Mouse (Mus musculus): ENCODE results near the gene Sorcs3. TPM values are rescaled to one million over a fixed set of nuclear protein-coding genes. Genes with fewer than 3 reads are reported as not detected.

The Sorcs3 gene
- polyA plus RNA-seq, 1 experiment: 0.66 TPM

DNA sequence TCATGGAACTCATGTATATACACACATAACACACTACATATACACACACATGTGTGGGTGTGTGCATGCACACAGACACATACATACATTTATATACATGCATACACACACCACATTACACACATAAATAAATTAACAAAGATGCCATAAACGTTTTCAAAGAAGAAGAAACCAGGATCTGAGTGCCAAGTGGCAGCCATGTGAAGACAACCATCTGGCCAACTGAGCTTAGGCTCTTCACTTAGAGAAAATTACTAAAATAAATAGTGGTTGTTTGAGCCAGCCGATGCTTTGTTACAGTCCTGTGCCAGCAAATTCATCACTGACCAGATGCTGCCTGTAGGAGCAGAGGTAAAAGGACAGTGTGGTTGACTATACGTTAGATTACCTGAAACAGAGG, 605.7 kb downstream of the Sorcs3 start:
- TF ChIP-seq POLR2A (IDR thresholded peaks at IDR 0.05; ENCODE audit: low read depth, low read length) (no peak), CTCF (conservative IDR thresholded peaks at IDR 0.05; ENCODE audit: insufficient read depth, insufficient read length, low read depth, low read length) (no peak)
- H3K4me3 ChIP-seq (ENCODE audit: insufficient read depth, low read depth, low read length): no peak overlapping the region
- no peaks in the 10 kb centered on the region for H3K36me3 ChIP-seq (ENCODE audit: control insufficient read depth, insufficient read depth, low read length)
- no peak overlapping the region for H3K27ac ChIP-seq (ENCODE audit: insufficient read depth, low read depth, low read length)
- DNase-seq: no peak
- no peaks in the 10 kb centered on the region for H3K4me1 ChIP-seq (ENCODE audit: control insufficient read depth, insufficient read depth, low read length)
- WGBS: 59% methylated on average over 3 of the region's 3 CpGs
- no peaks in the 10 kb centered on the region for H3K27me3 ChIP-seq (replicated peaks; ENCODE audit: control insufficient read depth, insufficient read depth, low read length)

DNA sequence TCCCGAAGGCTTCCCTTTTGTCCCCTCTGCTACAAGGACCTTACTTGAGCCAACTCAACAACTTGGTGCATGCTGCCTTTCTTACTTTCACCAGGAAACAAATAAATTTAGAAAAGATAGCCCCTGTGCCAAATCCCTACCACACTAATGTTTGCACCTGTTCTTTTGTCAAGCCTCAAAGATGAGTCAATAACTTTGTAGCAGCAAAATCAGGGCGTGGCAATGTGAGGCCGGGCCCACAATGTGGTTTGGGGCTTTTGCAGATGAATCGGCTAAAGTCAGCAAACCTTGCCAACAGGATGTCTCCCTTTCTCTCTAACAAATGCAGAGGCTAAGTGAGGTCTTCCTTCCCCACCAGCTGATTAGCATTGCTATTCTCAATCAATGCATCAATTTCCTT, 608.0 kb downstream of the Sorcs3 start:
- no peak overlapping the region for H3K4me3 ChIP-seq (ENCODE audit: insufficient read depth, low read depth, low read length)
- H3K27me3 ChIP-seq (replicated peaks; ENCODE audit: control insufficient read depth, insufficient read depth, low read length): no peaks in the 10 kb centered on the region
- no peak for DNase-seq
- 90% methylated on average over 4 of the region's 4 CpGs for WGBS
- no peak for TF ChIP-seq POLR2A (IDR thresholded peaks at IDR 0.05; ENCODE audit: low read depth, low read length)
- no peak for TF ChIP-seq CTCF (conservative IDR thresholded peaks at IDR 0.05; ENCODE audit: insufficient read depth, insufficient read length, low read depth, low read length)
- H3K4me1 ChIP-seq (ENCODE audit: control insufficient read depth, insufficient read depth, low read length): no peaks in the 10 kb centered on the region
- no peak overlapping the region for H3K27ac ChIP-seq (ENCODE audit: insufficient read depth, low read depth, low read length)
- no peaks in the 10 kb centered on the region for H3K36me3 ChIP-seq (ENCODE audit: control insufficient read depth, insufficient read depth, low read length)

DNA sequence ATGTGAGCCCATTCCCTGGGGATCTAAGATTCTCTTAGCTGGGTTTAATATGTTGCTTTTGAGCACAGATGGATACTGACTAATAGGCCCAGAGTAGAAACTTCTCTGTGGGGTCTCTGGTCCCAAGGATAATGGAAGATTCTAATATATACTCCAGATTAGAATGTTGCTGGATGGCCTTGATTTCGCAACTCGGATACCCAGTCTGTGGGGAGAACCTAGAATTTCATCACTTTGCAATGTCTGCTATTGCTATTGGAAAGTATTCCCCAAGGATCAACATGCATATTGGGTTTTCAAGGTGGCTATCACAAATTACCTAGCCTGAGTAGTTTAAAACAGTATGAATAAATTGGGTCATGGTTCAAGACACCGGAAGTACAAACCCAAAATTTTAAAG, 609.2 kb downstream of the Sorcs3 start:
- Histone ChIP-seq H3K4me3 (ENCODE audit: insufficient read depth, low read depth, low read length) (no peak overlapping the region), H3K27ac (ENCODE audit: insufficient read depth, low read depth, low read length) (no peak overlapping the region), H3K4me1 (ENCODE audit: control insufficient read depth, insufficient read depth, low read length) (no peaks in the 10 kb centered on the region), H3K27me3 (replicated peaks; ENCODE audit: control insufficient read depth, insufficient read depth, low read length) (no peaks in the 10 kb centered on the region), H3K36me3 (ENCODE audit: control insufficient read depth, insufficient read depth, low read length) (no peaks in the 10 kb centered on the region)
- 91% methylated on average over 3 of the region's 3 CpGs for whole genome bisulfite sequencing
- TF ChIP-seq CTCF (conservative IDR thresholded peaks at IDR 0.05; ENCODE audit: insufficient read depth, insufficient read length, low read depth, low read length) (no peak), POLR2A (IDR thresholded peaks at IDR 0.05; ENCODE audit: low read depth, low read length) (no peak)
- no peak for DNase-seq

DNA sequence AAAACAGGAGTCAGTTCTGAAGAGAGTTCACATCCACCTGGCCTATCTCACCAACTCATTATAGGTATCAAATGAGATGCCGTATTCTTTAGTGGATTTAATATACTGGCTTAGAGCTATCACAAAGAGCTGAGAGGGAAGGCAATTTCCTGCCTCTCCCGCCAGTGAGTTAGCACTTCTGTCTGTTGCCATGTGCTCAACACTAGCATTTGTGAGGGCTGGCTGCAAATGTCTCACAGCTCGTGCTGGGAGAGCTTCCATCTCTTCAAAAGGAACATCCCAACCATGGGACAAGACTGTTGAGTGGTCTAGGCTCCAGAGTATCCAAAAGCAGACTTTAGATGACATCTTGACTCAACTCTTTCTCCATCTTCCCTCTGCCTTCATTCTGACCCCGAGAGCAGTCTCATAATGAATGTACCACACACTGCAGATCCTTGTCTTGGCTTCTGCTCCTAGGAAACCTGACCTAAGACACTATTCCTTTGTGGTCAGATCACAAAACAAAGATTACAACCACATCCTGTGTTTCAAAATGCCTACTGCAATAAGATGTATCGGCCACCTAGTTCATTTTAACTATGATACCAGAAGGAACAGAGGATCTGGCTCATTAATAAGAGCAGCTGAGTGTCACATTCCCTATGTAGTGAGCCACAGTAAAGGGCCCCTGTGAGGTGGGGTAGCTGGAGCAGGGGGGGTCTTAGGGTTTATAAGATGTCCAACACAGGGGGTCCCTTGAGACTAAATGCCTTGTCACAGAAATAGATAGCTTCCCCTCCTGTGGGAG, 614.9 kb downstream of the Sorcs3 start:
- H3K4me3 ChIP-seq (ENCODE audit: insufficient read depth, low read depth, low read length): no peak overlapping the region
- H3K27me3 ChIP-seq (replicated peaks; ENCODE audit: control insufficient read depth, insufficient read depth, low read length): no peaks in the 10 kb centered on the region
- no peaks in the 10 kb centered on the region for H3K4me1 ChIP-seq (ENCODE audit: control insufficient read depth, insufficient read depth, low read length)
- no peak for DNase-seq
- H3K27ac ChIP-seq (ENCODE audit: insufficient read depth, low read depth, low read length): no peak overlapping the region
- H3K36me3 ChIP-seq (ENCODE audit: control insufficient read depth, insufficient read depth, low read length): no peaks in the 10 kb centered on the region
- WGBS: 53% methylated on average over 5 of the region's 5 CpGs
- TF ChIP-seq CTCF (conservative IDR thresholded peaks at IDR 0.05; ENCODE audit: insufficient read depth, insufficient read length, low read depth, low read length) (no peak), POLR2A (IDR thresholded peaks at IDR 0.05; ENCODE audit: low read depth, low read length) (no peak)

DNA sequence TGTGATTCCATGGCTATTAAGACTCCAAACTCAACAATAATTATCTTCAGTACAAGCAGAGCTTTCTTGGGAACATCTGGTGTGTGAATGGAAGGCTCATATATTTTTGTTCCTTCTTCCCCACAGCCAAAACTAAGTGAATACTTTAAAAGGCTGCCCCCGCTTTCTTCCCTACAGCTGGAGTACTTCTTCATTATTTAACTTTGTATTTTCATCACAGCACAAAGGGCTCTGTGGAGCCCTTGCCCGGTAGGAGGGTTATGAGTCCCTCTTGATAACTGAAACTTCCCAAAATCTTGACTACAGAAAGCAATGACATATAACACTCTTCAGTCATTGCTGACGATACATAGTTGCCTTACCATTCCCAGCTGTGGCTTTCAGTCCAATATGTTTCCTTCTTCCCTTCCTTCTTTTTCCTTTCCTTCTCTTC, 615.5 kb downstream of the Sorcs3 start:
- Histone ChIP-seq H3K27me3 (replicated peaks; ENCODE audit: control insufficient read depth, insufficient read depth, low read length) (no peaks in the 10 kb centered on the region), H3K4me3 (ENCODE audit: insufficient read depth, low read depth, low read length) (no peak overlapping the region), H3K27ac (ENCODE audit: insufficient read depth, low read depth, low read length) (no peak overlapping the region), H3K4me1 (ENCODE audit: control insufficient read depth, insufficient read depth, low read length) (no peaks in the 10 kb centered on the region), H3K36me3 (ENCODE audit: control insufficient read depth, insufficient read depth, low read length) (no peaks in the 10 kb centered on the region)
- TF ChIP-seq CTCF (conservative IDR thresholded peaks at IDR 0.05; ENCODE audit: insufficient read depth, insufficient read length, low read depth, low read length) (no peak), POLR2A (IDR thresholded peaks at IDR 0.05; ENCODE audit: low read depth, low read length) (no peak)
- no peak for DNase-seq
- 73% methylated on average over 3 of the region's 3 CpGs for WGBS

DNA sequence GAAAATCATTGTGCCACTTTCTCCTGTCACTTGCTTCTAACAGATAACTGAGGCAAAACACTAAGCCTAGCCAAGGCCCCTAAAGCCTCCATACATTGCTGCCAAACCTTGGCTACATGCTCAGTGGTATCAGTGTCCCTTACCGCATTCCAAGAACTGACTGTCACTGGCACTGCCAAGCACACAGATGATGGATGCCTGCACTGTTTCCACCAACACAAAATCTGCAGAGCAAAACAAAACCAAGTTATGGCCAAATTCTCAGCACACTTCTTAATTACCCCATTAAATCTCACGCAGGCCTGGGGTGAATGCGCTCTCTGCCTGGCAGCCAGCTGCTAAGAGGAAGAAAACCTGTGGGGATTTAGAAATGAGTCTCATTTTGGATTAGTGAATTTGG, 628.5 kb downstream of the Sorcs3 start:
- TF ChIP-seq CTCF (conservative IDR thresholded peaks at IDR 0.05; ENCODE audit: insufficient read depth, insufficient read length, low read depth, low read length): no peak
- no peak for TF ChIP-seq POLR2A (IDR thresholded peaks at IDR 0.05; ENCODE audit: low read depth, low read length)
- Histone ChIP-seq H3K4me1 (ENCODE audit: control insufficient read depth, insufficient read depth, low read length) (no peaks in the 10 kb centered on the region), H3K36me3 (ENCODE audit: control insufficient read depth, insufficient read depth, low read length) (no peaks in the 10 kb centered on the region), H3K4me3 (ENCODE audit: insufficient read depth, low read depth, low read length) (no peak overlapping the region), H3K27ac (ENCODE audit: insufficient read depth, low read depth, low read length) (no peak overlapping the region), H3K27me3 (replicated peaks; ENCODE audit: control insufficient read depth, insufficient read depth, low read length) (no peaks in the 10 kb centered on the region)
- 78% methylated on average over 3 of the region's 3 CpGs for WGBS
- DNase-seq: no peak

DNA sequence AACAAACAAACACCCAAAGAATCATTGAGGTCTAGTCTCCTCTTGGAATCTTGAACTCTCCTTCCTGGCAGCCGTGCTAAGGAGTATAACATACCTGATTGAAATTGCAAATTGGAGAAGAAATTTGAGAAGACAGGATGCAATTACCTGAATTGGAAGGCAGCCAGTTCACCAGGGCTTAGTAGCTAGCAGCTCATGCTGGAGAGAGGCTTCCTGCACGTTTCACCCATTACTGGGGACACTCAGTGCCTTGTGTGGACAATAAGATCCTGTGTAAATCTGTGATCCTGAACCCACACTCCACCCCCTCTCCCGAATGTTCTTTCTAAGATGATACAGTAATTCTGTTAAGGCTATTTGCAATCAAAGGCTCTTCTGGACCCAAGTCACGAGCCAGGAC, 633.6 kb downstream of the Sorcs3 start:
- 35% methylated on average over 4 of the region's 4 CpGs for WGBS

More for the DNA sequence above, 633.6 kb downstream of the Sorcs3 start:
- no peak for TF ChIP-seq POLR2A (IDR thresholded peaks at IDR 0.05; ENCODE audit: low read depth, low read length)
- no peak for TF ChIP-seq CTCF (conservative IDR thresholded peaks at IDR 0.05; ENCODE audit: insufficient read depth, insufficient read length, low read depth, low read length)
- Histone ChIP-seq H3K27me3 (replicated peaks; ENCODE audit: control insufficient read depth, insufficient read depth, low read length) (no peaks in the 10 kb centered on the region), H3K4me1 (ENCODE audit: control insufficient read depth, insufficient read depth, low read length) (no peaks in the 10 kb centered on the region), H3K27ac (ENCODE audit: insufficient read depth, low read depth, low read length) (no peak overlapping the region), H3K4me3 (ENCODE audit: insufficient read depth, low read depth, low read length) (no peak overlapping the region), H3K36me3 (ENCODE audit: control insufficient read depth, insufficient read depth, low read length) (no peaks in the 10 kb centered on the region)
- peak; percentile 25 for DNase-seq
